Mouse (Mus musculus): ENCODE data around the gene Auts2. TPM values are rescaled to one million over a fixed set of nuclear protein-coding genes. Genes with fewer than 3 reads are reported as not detected.

Gene Auts2
- polyA plus RNA-seq, 1 experiment from 2014 or later = 0.23 TPM

DNA sequence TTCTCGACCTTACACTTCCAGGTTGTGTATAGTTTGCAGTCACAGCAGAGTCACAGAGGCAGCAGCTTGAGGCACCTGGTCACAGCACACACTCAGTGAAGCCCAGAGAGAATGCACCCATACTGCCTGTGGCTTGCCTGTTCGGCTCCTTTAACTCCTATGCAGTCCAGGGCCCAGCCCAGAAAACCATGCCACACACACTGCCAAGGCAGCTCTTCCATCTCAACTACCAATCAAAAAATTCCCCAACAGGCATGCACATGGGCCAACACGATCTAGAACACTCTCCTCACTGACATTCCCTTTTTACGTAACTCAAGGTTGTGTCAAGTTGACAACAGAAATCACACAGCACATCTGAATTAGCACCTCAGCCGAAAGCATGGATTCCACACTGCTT is 374.3 kb downstream of the Auts2 start:
- in situ Hi-C loops (cut with MboI; ENCODE audit: low pct_unique_long_range_greater_than_20kb) = no loop called here
- ChIA-PET CTCF (no interaction called here), POLR2A (no interaction called here)
- ATAC-seq = no peak
- TF ChIP-seq CTCF (IDR thresholded peaks at IDR 0.05) = no peak
- no peak for DNase-seq (ENCODE audit: low read depth, low spot score)
- no peaks in the 10 kb centered on the region for H3K27me3 ChIP-seq

DNA sequence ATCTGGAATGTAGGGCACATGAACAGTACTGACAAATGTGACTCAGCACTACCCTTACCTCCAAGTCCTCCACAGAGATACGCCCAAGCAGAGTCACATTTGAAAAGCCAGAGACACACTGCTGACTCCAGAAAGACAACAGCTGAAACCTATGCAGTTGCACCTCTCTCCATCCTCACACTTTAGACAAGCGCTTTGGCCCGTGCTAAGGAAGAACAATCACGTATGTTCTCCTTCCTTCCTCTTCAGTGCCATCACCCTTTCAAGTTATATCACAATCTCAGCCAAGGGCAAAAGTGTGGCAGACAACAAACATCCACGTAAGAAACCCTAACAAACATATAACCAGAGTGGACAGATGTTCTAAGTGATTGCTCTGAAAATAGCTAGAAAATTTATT is 374.9 kb downstream of the Auts2 start:
- ATAC-seq (no peak), DNase-seq (ENCODE audit: low read depth, low spot score) (no peak)
- ChIA-PET CTCF (no interaction called here), POLR2A (no interaction called here)
- no peak for TF ChIP-seq CTCF (IDR thresholded peaks at IDR 0.05)
- H3K27me3 ChIP-seq = no peaks in the 10 kb centered on the region
- in situ Hi-C loops (cut with MboI; ENCODE audit: low pct_unique_long_range_greater_than_20kb) = no loop called here

DNA sequence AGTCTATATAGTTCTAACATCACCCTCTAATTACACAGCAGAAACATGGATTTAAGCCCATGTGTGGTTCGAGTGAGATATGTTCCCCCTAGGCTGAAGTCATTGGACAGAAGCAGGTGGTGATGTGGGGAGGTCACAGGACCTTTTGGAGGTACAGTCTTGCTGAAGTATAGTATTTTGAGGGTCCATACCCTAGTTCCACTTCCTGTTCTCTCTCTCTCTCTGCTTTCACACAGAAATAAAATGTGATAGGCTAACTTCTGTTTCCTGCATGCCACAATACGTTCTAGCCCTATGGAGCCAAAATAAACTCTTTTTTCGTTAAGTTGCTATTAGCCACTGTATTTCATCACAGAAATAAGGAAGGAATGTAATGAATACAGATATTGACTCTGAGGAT is 376.6 kb downstream of the Auts2 start:
- no peak for TF ChIP-seq CTCF (IDR thresholded peaks at IDR 0.05)
- ATAC-seq (no peak), DNase-seq (ENCODE audit: low read depth, low spot score) (no peak)
- in situ Hi-C loops (cut with MboI; ENCODE audit: low pct_unique_long_range_greater_than_20kb) = no loop called here
- POLR2A ChIA-PET = no interaction called here
- CTCF ChIA-PET = no interaction called here
- H3K27me3 ChIP-seq = no peaks in the 10 kb centered on the region

DNA sequence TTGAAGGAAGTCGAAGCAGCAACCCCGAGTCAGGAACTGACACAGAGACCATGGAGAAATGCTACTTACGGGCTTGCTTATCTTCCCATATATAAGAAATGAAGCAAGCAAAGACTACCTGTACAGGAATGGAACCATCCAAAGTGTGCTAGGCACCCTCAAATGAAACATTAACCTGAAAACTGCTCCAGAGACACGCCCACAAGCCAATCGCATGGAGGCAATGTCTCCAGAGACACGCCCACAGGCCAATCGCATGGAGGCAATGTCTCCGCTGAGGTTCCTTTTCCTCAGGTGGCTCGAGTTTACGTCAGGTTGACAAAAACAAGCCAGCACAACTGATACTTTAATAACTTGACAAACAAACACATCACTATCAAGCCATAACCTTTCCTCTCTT is 379.2 kb downstream of the Auts2 start:
- POLR2A ChIA-PET = no interaction called here
- in situ Hi-C loops (cut with MboI; ENCODE audit: low pct_unique_long_range_greater_than_20kb) = no loop called here
- TF ChIP-seq CTCF (IDR thresholded peaks at IDR 0.05) = no peak
- no peak for DNase-seq (ENCODE audit: low read depth, low spot score)
- CTCF ChIA-PET = no interaction called here
- no peak for ATAC-seq
- no peaks in the 10 kb centered on the region for H3K27me3 ChIP-seq

DNA sequence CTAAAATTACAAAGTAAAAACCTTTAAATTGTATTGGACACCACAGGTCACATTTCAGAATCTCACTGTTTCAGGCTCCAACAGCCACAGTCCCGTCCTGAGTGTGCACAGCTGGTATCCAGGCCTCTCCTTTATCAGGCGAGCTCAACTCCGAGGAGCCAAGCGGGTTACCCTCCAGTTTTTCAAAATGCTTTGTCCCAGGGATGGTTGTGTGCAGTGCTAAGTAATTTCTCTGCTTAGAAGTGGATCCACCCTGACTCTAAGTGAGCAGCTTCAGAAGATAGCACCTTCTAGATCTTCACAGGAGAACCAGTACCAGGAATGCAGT is 381.0 kb downstream of the Auts2 start:
- DNase-seq (ENCODE audit: low read depth, low spot score) = no peak
- ChIA-PET POLR2A (no interaction called here), CTCF (no interaction called here)
- no peak for ATAC-seq
- H3K27me3 ChIP-seq = no peaks in the 10 kb centered on the region
- in situ Hi-C loops (cut with MboI; ENCODE audit: low pct_unique_long_range_greater_than_20kb) = no loop called here
- TF ChIP-seq CTCF (IDR thresholded peaks at IDR 0.05) = no peak

DNA sequence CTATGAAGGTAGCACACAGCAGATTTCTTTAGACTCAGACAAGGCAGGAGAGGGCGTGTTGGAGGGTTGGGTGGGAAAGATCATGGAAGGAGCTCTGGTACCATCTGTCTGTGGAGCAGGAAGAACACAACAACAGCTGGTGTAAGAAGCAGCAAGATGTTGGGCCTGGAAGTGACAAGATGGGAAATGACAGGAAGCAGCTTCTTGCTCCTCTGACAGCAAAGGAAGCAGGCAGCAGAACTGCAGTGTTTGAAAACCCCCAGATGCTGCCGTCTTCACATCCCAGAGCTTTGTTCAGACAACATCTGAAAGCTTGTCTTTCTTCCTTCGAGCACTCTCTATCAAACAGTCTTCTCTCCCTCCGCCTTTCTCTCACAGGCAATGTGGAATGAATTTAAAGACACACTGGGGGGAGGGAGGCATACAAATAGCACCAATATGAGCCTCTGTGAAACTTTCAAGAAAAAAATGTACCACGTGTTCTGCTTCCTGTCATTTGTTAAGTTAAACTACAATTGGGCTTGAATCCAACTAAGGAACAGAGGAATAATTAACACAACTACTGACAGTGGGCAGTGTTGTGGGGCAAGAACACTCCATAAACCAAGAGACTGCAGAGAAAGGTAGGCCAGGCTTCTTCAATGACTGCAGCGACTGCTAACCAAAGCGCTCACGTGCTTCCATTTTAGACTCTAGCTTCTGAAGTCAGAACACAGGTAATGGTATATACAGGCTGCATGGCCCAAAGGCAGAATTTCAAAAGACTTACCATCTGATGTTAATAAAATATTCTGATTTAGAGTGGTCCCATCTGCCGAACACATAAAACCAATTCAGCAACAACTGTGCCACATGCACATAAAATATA is 381.6 kb downstream of the Auts2 start:
- ATAC-seq (no peak), DNase-seq (ENCODE audit: low read depth, low spot score) (no peak)
- no peak for TF ChIP-seq CTCF (IDR thresholded peaks at IDR 0.05)
- in situ Hi-C loops (cut with MboI; ENCODE audit: low pct_unique_long_range_greater_than_20kb) = no loop called here
- H3K27me3 ChIP-seq = no peaks in the 10 kb centered on the region
- POLR2A ChIA-PET = no interaction called here
- CTCF ChIA-PET = no interaction called here

DNA sequence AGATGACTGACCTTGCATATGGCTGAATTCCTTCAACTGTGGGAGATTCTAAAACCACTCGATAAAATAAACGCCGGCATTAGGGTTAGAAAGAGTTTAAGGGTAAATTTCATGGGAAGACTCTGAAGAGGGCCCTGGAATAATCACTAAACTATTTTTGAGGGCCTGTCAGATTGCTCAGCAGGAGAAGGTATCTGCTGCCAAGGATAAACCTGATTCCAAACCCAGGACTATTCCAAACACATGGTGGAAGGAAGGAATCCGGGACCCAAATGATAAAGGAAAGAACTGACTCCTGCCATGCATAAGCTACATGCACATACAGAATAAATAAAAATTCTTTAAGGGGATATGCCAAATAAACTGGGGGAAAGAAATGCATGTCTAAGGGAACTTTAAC is 399.0 kb downstream of the Auts2 start:
- TF ChIP-seq CTCF (IDR thresholded peaks at IDR 0.05) = no peak
- DNase-seq (ENCODE audit: low read depth, low spot score) = no peak
- POLR2A ChIA-PET = no interaction called here
- CTCF ChIA-PET = interaction anchor here (1.3 kb wide), 1 partner anchor 10 kb away, joined by 3 read pairs; no protein-coding TSS in a partner anchor
- in situ Hi-C loops (cut with MboI; ENCODE audit: low pct_unique_long_range_greater_than_20kb) = no loop called here
- ATAC-seq = no peak
- H3K27me3 ChIP-seq = peaks cover 6% of the 10 kb centered on the region

DNA sequence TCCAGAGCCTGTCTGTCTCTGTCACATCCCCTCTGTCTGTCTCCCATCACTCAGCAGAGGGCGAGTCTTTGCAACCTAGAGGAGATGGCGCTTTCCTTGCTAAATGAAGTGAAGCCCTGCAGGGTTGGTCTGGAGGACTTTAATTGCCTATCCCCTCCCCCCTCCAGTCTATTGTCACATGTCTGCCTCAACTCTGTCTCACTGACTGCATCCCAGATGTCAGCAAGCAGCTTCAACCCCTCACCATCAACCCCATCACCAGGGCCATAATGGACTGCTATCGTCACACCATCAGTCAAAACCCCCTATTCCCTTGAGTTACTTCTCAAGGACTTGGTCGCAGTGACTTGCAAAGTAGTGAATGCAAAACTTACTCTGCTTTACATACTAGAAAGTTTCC is 402.3 kb downstream of the Auts2 start:
- H3K27me3 ChIP-seq = no peaks in the 10 kb centered on the region
- ATAC-seq (no peak), DNase-seq (ENCODE audit: low read depth, low spot score) (no peak)
- ChIA-PET CTCF (no interaction called here), POLR2A (no interaction called here)
- no peak for TF ChIP-seq CTCF (IDR thresholded peaks at IDR 0.05)
- in situ Hi-C loops (cut with MboI; ENCODE audit: low pct_unique_long_range_greater_than_20kb) = no loop called here

DNA sequence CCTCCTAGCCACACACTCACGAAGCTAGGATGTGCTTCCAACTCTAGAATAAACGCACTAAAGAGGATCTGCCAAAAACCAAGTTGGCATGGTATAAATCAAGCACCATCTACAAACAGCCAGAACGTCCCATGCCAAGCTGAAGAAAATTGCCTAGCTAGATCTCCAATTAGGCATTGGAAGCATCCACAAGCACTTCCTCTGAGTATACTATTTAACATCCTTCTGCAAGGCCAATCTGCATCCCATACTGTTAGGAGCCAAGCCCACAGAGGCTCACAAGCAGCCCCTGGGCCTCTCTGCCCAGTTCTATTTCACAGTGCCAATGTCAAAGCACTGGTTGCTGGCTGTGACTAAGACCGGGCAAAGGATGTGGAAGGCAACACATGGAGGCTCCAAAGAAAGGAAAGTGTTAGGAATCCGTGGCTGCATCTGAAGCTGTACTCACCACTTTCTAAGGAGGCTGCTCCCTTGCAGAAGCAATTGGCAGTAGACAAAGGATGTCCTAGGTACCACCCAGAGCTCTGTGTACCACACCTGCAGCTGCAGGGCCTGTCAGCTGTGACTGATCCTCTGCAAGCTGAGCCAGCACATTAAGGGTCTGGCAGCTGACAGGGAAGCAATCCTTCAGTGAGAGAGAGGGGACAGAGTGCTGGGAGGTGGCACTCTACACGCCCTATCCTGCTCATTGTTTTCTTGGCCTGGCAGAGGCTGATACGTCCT is 407.0 kb downstream of the Auts2 start:
- no peak for TF ChIP-seq CTCF (IDR thresholded peaks at IDR 0.05)
- no peak for ATAC-seq
- DNase-seq (ENCODE audit: low read depth, low spot score) = no peak
- no peaks in the 10 kb centered on the region for H3K27me3 ChIP-seq
- in situ Hi-C loops (cut with MboI; ENCODE audit: low pct_unique_long_range_greater_than_20kb) = no loop called here
- POLR2A ChIA-PET = no interaction called here
- CTCF ChIA-PET = no interaction called here

DNA sequence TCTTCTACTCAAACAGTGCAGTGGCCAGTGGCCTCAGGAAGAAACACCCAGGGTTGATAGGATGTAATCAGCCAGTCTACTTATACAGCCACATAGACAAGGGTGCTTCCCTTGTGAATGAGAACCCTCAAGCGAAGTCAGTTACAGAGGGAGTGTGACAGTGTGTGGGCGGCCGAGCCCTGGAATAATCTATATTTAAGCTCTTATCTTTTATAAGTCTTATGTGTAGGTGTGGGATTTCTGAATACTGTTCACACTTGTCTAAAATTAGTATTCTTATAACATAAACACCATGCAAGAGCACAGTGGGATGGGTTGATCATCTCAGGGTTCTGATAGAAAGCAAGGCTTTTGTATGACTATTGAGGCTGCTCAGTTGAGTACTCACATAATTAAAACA is 411.2 kb downstream of the Auts2 start:
- H3K27me3 ChIP-seq = peaks cover 10% of the 10 kb centered on the region
- no peak for ATAC-seq
- CTCF ChIA-PET = interaction anchor here (1.8 kb wide), 1 partner anchor 16 kb away, joined by 5 read pairs; no protein-coding TSS in a partner anchor
- POLR2A ChIA-PET = no interaction called here
- no peak for TF ChIP-seq CTCF (IDR thresholded peaks at IDR 0.05)
- in situ Hi-C loops (cut with MboI; ENCODE audit: low pct_unique_long_range_greater_than_20kb) = no loop called here
- DNase-seq (ENCODE audit: low read depth, low spot score) = no peak

DNA sequence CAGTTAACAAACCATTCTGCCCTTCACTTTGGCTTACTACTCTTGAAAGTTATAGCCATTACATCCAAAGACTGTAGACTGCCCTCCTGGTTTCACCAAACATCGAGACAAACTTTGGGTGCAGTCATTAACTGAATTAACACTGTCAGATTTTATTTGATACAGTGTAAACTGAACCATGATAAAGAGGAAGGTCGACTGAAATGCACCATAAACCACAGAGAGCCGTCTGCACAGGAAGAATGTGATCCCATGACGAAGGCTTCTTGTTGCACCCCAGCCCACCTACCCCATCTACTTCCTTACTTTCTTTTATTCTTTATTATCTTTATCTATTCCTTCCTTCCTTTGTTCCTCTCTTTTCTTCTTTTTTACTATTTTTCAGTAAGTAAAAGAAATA is 412.6 kb downstream of the Auts2 start:
- no peak for ATAC-seq
- in situ Hi-C loops (cut with MboI; ENCODE audit: low pct_unique_long_range_greater_than_20kb) = no loop called here
- ChIA-PET CTCF (no interaction called here), POLR2A (no interaction called here)
- DNase-seq (ENCODE audit: low read depth, low spot score) = no peak
- no peak for TF ChIP-seq CTCF (IDR thresholded peaks at IDR 0.05)
- peaks cover 10% of the 10 kb centered on the region for H3K27me3 ChIP-seq
